Mouse (Mus musculus): ENCODE results near the gene Mrpl38.

- TF ChIP-seq POLR2A (IDR thresholded peaks at IDR 0.05; ENCODE audit: borderline replicate concordance, low read depth, low read length) (no peak), CTCF (IDR thresholded peaks at IDR 0.05; ENCODE audit: low read depth, low read length) (no peak)
Measured at GRCm38 (mm10) chr11:116132366-116133333, 6.0 kb downstream of the Mrpl38 start.
